Mouse (Mus musculus) bone marrow, adult 2 months (tissue): ENCODE measurements around the gene Mast4.

ENCODE experiments used
- CTCF ChIP-seq: fragments of 200-500 bp; IDR thresholded peaks from 2 replicates; pipeline ENCODE4 v1.5.1; 2011; ENCODE audit warnings: low read length, control low read depth; ENCODE audit not compliant: control insufficient read depth, insufficient read depth
- POLR2A ChIP-seq: fragments of 200-500 bp; IDR thresholded peaks from 2 replicates; pipeline ENCODE4 v1.6.1; 2011; ENCODE audit warnings: low read depth, mild to moderate bottlenecking, control low read depth, low read length, borderline replicate concordance; ENCODE audit not compliant: control insufficient read depth

DNA sequence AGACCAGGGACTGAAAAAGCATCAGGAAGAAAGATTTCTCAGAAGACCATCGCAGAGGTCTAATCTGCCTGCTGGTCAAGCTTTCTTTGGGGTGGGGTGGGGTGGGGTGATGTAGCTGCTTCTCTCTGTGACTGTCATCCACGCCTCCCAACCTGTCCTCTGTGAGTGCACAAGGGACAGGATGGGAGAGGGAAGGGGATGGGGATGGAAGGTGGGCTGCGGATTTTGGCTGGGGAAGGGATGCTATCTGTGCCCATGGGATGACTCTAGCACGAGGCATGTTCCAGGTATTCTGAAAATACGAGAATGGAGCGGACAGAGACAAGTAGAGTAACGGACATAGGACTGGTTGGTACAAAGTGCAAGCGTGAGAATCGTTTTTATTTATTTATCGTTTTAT is 572.1 kb downstream of the Mast4 start:
- TF ChIP-seq CTCF (no peak), POLR2A (no peak)
